Mouse (Mus musculus) midbrain, embryonic 15.5 days (tissue): ENCODE measurements around the gene Lsamp. TPM values are rescaled to one million over a fixed set of nuclear protein-coding genes. Genes with fewer than 3 reads are reported as not detected.

ENCODE experiments used
- ATAC-seq: fragments of 200-750 bp; cut with Nextera tagmentation; replicated peaks from 2 replicates; pipeline ENCODE4 v1.8.0; 2017; ENCODE audit warnings: moderate TSS enrichment
- H3K27ac ChIP-seq: fragments of 300-500 bp; sonication (generic); 2 replicates; pipeline ENCODE4 v1.5.1; 2015; ENCODE audit warnings: mild to moderate bottlenecking, inconsistent platforms
- H3K27me3 ChIP-seq: fragments of 300-500 bp; sonication (generic); replicated peaks from 2 replicates; pipeline ENCODE4 v1.6.1; 2015; ENCODE audit warnings: inconsistent platforms
- H3K36me3 ChIP-seq: fragments of 300-500 bp; sonication (generic); replicated peaks from 2 replicates; pipeline ENCODE4 v1.6.1; 2015; ENCODE audit warnings: inconsistent platforms
- H3K4me1 ChIP-seq: fragments of 300-500 bp; sonication (generic); 2 replicates; pipeline ENCODE4 v1.6.1; 2015; ENCODE audit warnings: inconsistent platforms
- H3K4me2 ChIP-seq: fragments of 300-500 bp; sonication (generic); 2 replicates; pipeline ENCODE4 v1.6.1; 2015; ENCODE audit warnings: inconsistent platforms, mild to moderate bottlenecking, moderate library complexity
- H3K4me3 ChIP-seq: fragments of 300-500 bp; sonication (generic); 2 replicates; pipeline ENCODE4 v1.5.1; 2015; ENCODE audit warnings: mild to moderate bottlenecking, inconsistent platforms
- H3K9ac ChIP-seq: fragments of 300-500 bp; sonication (generic); 2 replicates; pipeline ENCODE4 v1.6.1; 2015; ENCODE audit warnings: mild to moderate bottlenecking, inconsistent platforms
- H3K9me3 ChIP-seq: fragments of 300-500 bp; sonication (generic); 2 replicates; pipeline ENCODE4 v1.6.1; 2016; ENCODE audit warnings: inconsistent platforms
- WGBS: fragments of 180-500 bp; shearing (Covaris S2); methylation state at CpG from one replicate; pipeline ENCODE4 v1.1.7; 2015; ENCODE audit warnings: mixed read lengths; 5-methylcytosine and 5-hydroxymethylcytosine counted together
- polyA plus RNA-seq: library from polyadenylated mRNA; unstranded; fragments of >200 nt; fragmentation: Nextera tagmentation; extraction: Ambion mirVana; gene quantifications from 2 replicates; pipeline ENCODE4 v1.2.1, GENCODE M21; 2015

Gene Lsamp
- polyA plus RNA-seq, 1 experiment from 2014 or later, result 107 TPM

- ATAC-seq, result no peak
- no peak overlapping the region for H3K4me3 ChIP-seq
- H3K27me3 ChIP-seq, result no peaks in the 10 kb centered on the region
- H3K9me3 ChIP-seq, result no peaks in the 10 kb centered on the region
- WGBS, result 72% methylated on average over 7 of the region's 7 CpGs
- no peak overlapping the region for H3K4me2 ChIP-seq
- H3K27ac ChIP-seq, result no peak overlapping the region
- H3K36me3 ChIP-seq, result no peaks in the 10 kb centered on the region
- H3K4me1 ChIP-seq, result peaks cover 6% of the 10 kb centered on the region
- no peak overlapping the region for H3K9ac ChIP-seq
Measured at GRCm38 (mm10) chr16:40295240-40295639, 311.1 kb downstream of the Lsamp start.

GRCm38 (mm10) chr16:40307666-40308065 lies 323.5 kb downstream of the Lsamp start:
- H3K27me3 ChIP-seq, result no peaks in the 10 kb centered on the region

GRCm38 (mm10) chr16:40316199-40316598 lies 332.0 kb downstream of the Lsamp start:
- Histone ChIP-seq H3K27me3 (no peaks in the 10 kb centered on the region), H3K36me3 (no peaks in the 10 kb centered on the region), H3K4me3 (no peak overlapping the region), H3K4me2 (no peak overlapping the region), H3K4me1 (no peaks in the 10 kb centered on the region), H3K9me3 (no peaks in the 10 kb centered on the region), H3K9ac (no peak overlapping the region), H3K27ac (no peak overlapping the region)
- ATAC-seq, result no peak
- WGBS, result 91% methylated on average over 2 of the region's 2 CpGs

More at GRCm38 (mm10) chr16:40307666-40308065, 323.5 kb downstream of the Lsamp start:
- ATAC-seq, result no peak
- H3K27ac ChIP-seq, result no peak overlapping the region
- H3K9ac ChIP-seq, result no peak overlapping the region
- no peak overlapping the region for H3K4me2 ChIP-seq
- peaks cover 7% of the 10 kb centered on the region for H3K4me1 ChIP-seq
- H3K9me3 ChIP-seq, result no peaks in the 10 kb centered on the region
- no peaks in the 10 kb centered on the region for H3K36me3 ChIP-seq
- no peak overlapping the region for H3K4me3 ChIP-seq
- 47% methylated on average over 2 of the region's 2 CpGs for WGBS

- Histone ChIP-seq H3K4me1 (no peaks in the 10 kb centered on the region), H3K4me3 (no peak overlapping the region), H3K9me3 (no peaks in the 10 kb centered on the region), H3K27ac (no peak overlapping the region), H3K4me2 (no peak overlapping the region), H3K9ac (no peak overlapping the region), H3K36me3 (no peaks in the 10 kb centered on the region), H3K27me3 (no peaks in the 10 kb centered on the region)
- WGBS, result 91% methylated on average over 3 of the region's 3 CpGs
- no peak for ATAC-seq
Measured at GRCm38 (mm10) chr16:40324811-40325210, 340.6 kb downstream of the Lsamp start.

- 80% methylated on average over 7 of the region's 7 CpGs for WGBS
- ATAC-seq, result no peak
- H3K36me3 ChIP-seq, result no peaks in the 10 kb centered on the region
- no peaks in the 10 kb centered on the region for H3K27me3 ChIP-seq
- no peak overlapping the region for H3K27ac ChIP-seq
- no peak overlapping the region for H3K9ac ChIP-seq
- no peak overlapping the region for H3K4me2 ChIP-seq
- H3K9me3 ChIP-seq, result no peaks in the 10 kb centered on the region
- no peak overlapping the region for H3K4me3 ChIP-seq
- no peaks in the 10 kb centered on the region for H3K4me1 ChIP-seq
Measured at GRCm38 (mm10) chr16:40328249-40328820, 344.2 kb downstream of the Lsamp start.

- Histone ChIP-seq H3K27me3 (no peaks in the 10 kb centered on the region), H3K27ac (no peak overlapping the region), H3K36me3 (no peaks in the 10 kb centered on the region), H3K9ac (no peak overlapping the region), H3K4me2 (no peak overlapping the region), H3K4me1 (no peaks in the 10 kb centered on the region), H3K4me3 (no peak overlapping the region), H3K9me3 (no peaks in the 10 kb centered on the region)
- 78% methylated on average over 5 of the region's 5 CpGs for WGBS
- no peak for ATAC-seq
Measured at GRCm38 (mm10) chr16:40369677-40370076, 385.5 kb downstream of the Lsamp start.

GRCm38 (mm10) chr16:40371291-40371690 lies 387.1 kb downstream of the Lsamp start:
- no peak for ATAC-seq
- no peaks in the 10 kb centered on the region for H3K9me3 ChIP-seq
- no peaks in the 10 kb centered on the region for H3K27me3 ChIP-seq
- H3K4me1 ChIP-seq, result no peaks in the 10 kb centered on the region
- no peak overlapping the region for H3K4me2 ChIP-seq
- H3K9ac ChIP-seq, result no peak overlapping the region
- no peak overlapping the region for H3K27ac ChIP-seq
- 80% methylated on average over 1 of the region's 1 CpGs for WGBS
- no peak overlapping the region for H3K4me3 ChIP-seq
- H3K36me3 ChIP-seq, result no peaks in the 10 kb centered on the region

GRCm38 (mm10) chr16:40375314-40375713 lies 391.2 kb downstream of the Lsamp start:
- Histone ChIP-seq H3K4me3 (no peak overlapping the region), H3K4me2 (no peak overlapping the region), H3K9me3 (no peaks in the 10 kb centered on the region), H3K9ac (no peak overlapping the region), H3K27ac (no peak overlapping the region), H3K27me3 (no peaks in the 10 kb centered on the region), H3K36me3 (no peaks in the 10 kb centered on the region), H3K4me1 (no peaks in the 10 kb centered on the region)
- no peak for ATAC-seq
- 93% methylated on average over 4 of the region's 4 CpGs for WGBS

- Histone ChIP-seq H3K9ac (no peak overlapping the region), H3K27ac (no peak overlapping the region), H3K27me3 (no peaks in the 10 kb centered on the region), H3K4me3 (no peak overlapping the region), H3K4me1 (no peaks in the 10 kb centered on the region), H3K4me2 (no peak overlapping the region), H3K36me3 (no peaks in the 10 kb centered on the region), H3K9me3 (no peaks in the 10 kb centered on the region)
- WGBS, result 54% methylated on average over 6 of the region's 6 CpGs
- 0 out of 2 replicates have a peak, but pooled peaks have one; percentile 6 for ATAC-seq
Measured at GRCm38 (mm10) chr16:40377129-40377799, 393.1 kb downstream of the Lsamp start.

GRCm38 (mm10) chr16:40392106-40392505 lies 407.9 kb downstream of the Lsamp start:
- H3K4me1 ChIP-seq, result no peaks in the 10 kb centered on the region
- no peaks in the 10 kb centered on the region for H3K27me3 ChIP-seq
- H3K36me3 ChIP-seq, result no peaks in the 10 kb centered on the region
- 33% methylated on average over 4 of the region's 4 CpGs for WGBS
- ATAC-seq, result no peak
- H3K9me3 ChIP-seq, result no peaks in the 10 kb centered on the region
- H3K4me3 ChIP-seq, result no peak overlapping the region
- H3K27ac ChIP-seq, result no peak overlapping the region
- H3K9ac ChIP-seq, result no peak overlapping the region
- no peak overlapping the region for H3K4me2 ChIP-seq

- Histone ChIP-seq H3K4me2 (no peak overlapping the region), H3K9ac (no peak overlapping the region), H3K4me1 (no peaks in the 10 kb centered on the region), H3K27ac (no peak overlapping the region), H3K36me3 (no peaks in the 10 kb centered on the region), H3K9me3 (no peaks in the 10 kb centered on the region), H3K27me3 (no peaks in the 10 kb centered on the region), H3K4me3 (no peak overlapping the region)
- ATAC-seq, result no peak
- 90% methylated on average over 2 of the region's 2 CpGs for WGBS
Measured at GRCm38 (mm10) chr16:40399531-40399930, 415.4 kb downstream of the Lsamp start.

- Histone ChIP-seq H3K4me1 (no peaks in the 10 kb centered on the region), H3K27ac (no peak overlapping the region), H3K4me3 (no peak overlapping the region), H3K9ac (no peak overlapping the region), H3K9me3 (no peaks in the 10 kb centered on the region), H3K36me3 (no peaks in the 10 kb centered on the region), H3K27me3 (no peaks in the 10 kb centered on the region), H3K4me2 (no peak overlapping the region)
- no peak for ATAC-seq
- 68% methylated on average over 3 of the region's 3 CpGs for WGBS
Measured at GRCm38 (mm10) chr16:40434280-40434679, 450.1 kb downstream of the Lsamp start.

- no peaks in the 10 kb centered on the region for H3K36me3 ChIP-seq
- 78% methylated on average over 6 of the region's 6 CpGs for WGBS
- no peaks in the 10 kb centered on the region for H3K27me3 ChIP-seq
- H3K9me3 ChIP-seq, result no peaks in the 10 kb centered on the region
- no peak overlapping the region for H3K4me3 ChIP-seq
- no peak overlapping the region for H3K9ac ChIP-seq
- H3K27ac ChIP-seq, result no peak overlapping the region
- ATAC-seq, result no peak
- no peaks in the 10 kb centered on the region for H3K4me1 ChIP-seq
- no peak overlapping the region for H3K4me2 ChIP-seq
Measured at GRCm38 (mm10) chr16:40436415-40436814, 452.3 kb downstream of the Lsamp start.
